Mouse (Mus musculus) testis, postnatal 10 days (tissue): Measurements from ENCODE around the gene Dnaic2.

Experiments used
- DNase-seq: peaks from one replicate; pipeline ENCODE4 v3.0.0; 2021; ENCODE audit warnings: low spot score

Gene Dnaic2

GRCm38 (mm10) chr11:114726965-114727825 lies at the start of gene Dnaic2:
Gene Dnaic2 (plus strand): TSS chr11:114727408.
- peak; percentile 77 for DNase-seq

- peak; percentile 84 for DNase-seq
Measured at GRCm38 (mm10) chr11:114679582-114679981, 47.6 kb upstream of the Dnaic2 start.

- no peak for DNase-seq
Measured at GRCm38 (mm10) chr11:114680291-114680690, 46.9 kb upstream of the Dnaic2 start.

GRCm38 (mm10) chr11:114681054-114681453 lies 46.2 kb upstream of the Dnaic2 start:
- no peak for DNase-seq

GRCm38 (mm10) chr11:114682321-114682900 lies 44.8 kb upstream of the Dnaic2 start:
- DNase-seq = no peak

GRCm38 (mm10) chr11:114683029-114683721 lies 44.0 kb upstream of the Dnaic2 start:
- DNase-seq = peak; percentile 66

- DNase-seq = no peak
Measured at GRCm38 (mm10) chr11:114683722-114684621, 43.2 kb upstream of the Dnaic2 start.

GRCm38 (mm10) chr11:114684627-114685373 lies 42.4 kb upstream of the Dnaic2 start:
- no peak for DNase-seq

- DNase-seq = no peak
Measured at GRCm38 (mm10) chr11:114685526-114686040, 41.6 kb upstream of the Dnaic2 start.

GRCm38 (mm10) chr11:114686221-114686959 lies 40.8 kb upstream of the Dnaic2 start:
- DNase-seq = no peak

GRCm38 (mm10) chr11:114687574-114688188 lies 39.5 kb upstream of the Dnaic2 start:
- DNase-seq = no peak

GRCm38 (mm10) chr11:114688729-114689128 lies 38.5 kb upstream of the Dnaic2 start:
- no peak for DNase-seq

GRCm38 (mm10) chr11:114690192-114690591 lies 37.0 kb upstream of the Dnaic2 start:
- no peak for DNase-seq

- no peak for DNase-seq
Measured at GRCm38 (mm10) chr11:114691454-114692182, 35.6 kb upstream of the Dnaic2 start.

GRCm38 (mm10) chr11:114692601-114693000 lies 34.6 kb upstream of the Dnaic2 start:
- DNase-seq = no peak

GRCm38 (mm10) chr11:114693456-114693855 lies 33.8 kb upstream of the Dnaic2 start:
- no peak for DNase-seq

GRCm38 (mm10) chr11:114694451-114694850 lies 32.8 kb upstream of the Dnaic2 start:
- DNase-seq = no peak

- DNase-seq = no peak
Measured at GRCm38 (mm10) chr11:114698496-114698895, 28.7 kb upstream of the Dnaic2 start.

- peak; percentile 53 for DNase-seq
Measured at GRCm38 (mm10) chr11:114699511-114699910, 27.7 kb upstream of the Dnaic2 start.
